Mouse (Mus musculus) megakaryocyte, embryonic 14.5 days (primary cell): ENCODE data around the gene Chd4.

Experiments
- FLI1 ChIP-seq: IDR thresholded peaks from 2 replicates; pipeline ENCODE4 v1.6.1; 2012; ENCODE audit warnings: low read length, inconsistent platforms, mixed read lengths
- GATA1 ChIP-seq: IDR thresholded peaks from 3 replicates; pipeline ENCODE4 v1.6.1; 2012; ENCODE audit warnings: mixed read lengths, low read length, inconsistent platforms, borderline replicate concordance

DNA sequence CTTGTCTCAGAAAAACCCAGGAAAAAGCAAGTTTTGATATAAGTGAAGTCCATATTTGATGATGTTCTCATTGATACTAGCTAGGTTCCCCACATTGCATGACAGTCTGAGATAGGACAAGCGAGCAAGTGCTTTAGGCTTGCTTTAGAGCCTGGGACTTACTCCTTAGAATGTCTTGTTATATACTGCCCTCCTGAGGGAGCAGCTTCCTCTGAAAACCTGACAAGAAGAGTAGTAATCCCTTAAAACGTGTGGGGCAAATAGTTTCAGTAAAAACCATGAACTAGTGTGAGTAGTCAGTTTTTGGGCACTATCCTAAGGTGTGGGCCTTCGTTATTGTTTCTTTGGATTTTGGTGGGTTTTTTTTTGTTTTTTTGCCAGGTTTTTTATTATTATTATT, 47.3 kb downstream of the Chd4 start:
- TF ChIP-seq GATA1 (no peak), FLI1 (no peak)
